Mouse (Mus musculus) testis, adult 2 months (tissue): ENCODE data around the gene Chia1.
"Not testable (repeated sequence)": the region's sequence is repeated elsewhere in the genome, so short reads cannot be mapped to it uniquely, and the experiment has no call there.

ENCODE experiments used
- CTCF ChIP-seq: fragments of 200-500 bp; IDR thresholded peaks from 2 replicates; pipeline ENCODE4 v1.5.1; 2012; ENCODE audit warnings: low read depth, mild to moderate bottlenecking, inconsistent platforms, low read length, moderate library complexity; ENCODE audit not compliant: control insufficient read depth, insufficient read depth, insufficient replicate concordance
- POLR2A ChIP-seq: fragments of 200-500 bp; IDR thresholded peaks from 2 replicates; pipeline ENCODE4 v1.6.1; 2012; ENCODE audit warnings: low read depth, mild to moderate bottlenecking, inconsistent platforms, low read length, moderate library complexity; ENCODE audit not compliant: control insufficient read depth

- not testable (repeated sequence) for TF ChIP-seq CTCF, POLR2A
Observed at GRCm38 (mm10) chr3:106172506-106172905, 59.5 kb downstream of the Chia1 start.
